Mouse (Mus musculus): Measurements from ENCODE around the gene Gm6034.
"Not testable (repeated sequence)": the region's sequence is repeated elsewhere in the genome, so short reads cannot be mapped to it uniquely, and the experiment has no call there.

Gene Gm6034

GRCm38 (mm10) chr17:36042610-36043169, at the start of gene Gm6034, which contains the start of gene H2-T22:
TSS of gene Gm6034 (plus strand) at chr17:36042961.
TSS of gene H2-T22 (minus strand) at chr17:36042747.
- DNase-seq (ENCODE audit: low read depth, low spot score): peak; percentile 97

- DNase-seq (ENCODE audit: low read depth, low spot score): peak; percentile 93
Measured at GRCm38 (mm10) chr17:35993675-35994074, 49.1 kb upstream of the Gm6034 start.

GRCm38 (mm10) chr17:35994175-35994878, 48.4 kb upstream of the Gm6034 start:
- peak; percentile 97 for DNase-seq (ENCODE audit: low read depth, low spot score)

GRCm38 (mm10) chr17:35994879-35995240, 47.9 kb upstream of the Gm6034 start:
- DNase-seq (ENCODE audit: low read depth, low spot score): peak; percentile 35

GRCm38 (mm10) chr17:35996949-35997348, 45.8 kb upstream of the Gm6034 start:
- peak; percentile 98 for DNase-seq (ENCODE audit: low read depth, low spot score)

- DNase-seq (ENCODE audit: low read depth, low spot score): peak; percentile 37
Measured at GRCm38 (mm10) chr17:35997713-35998510, 44.8 kb upstream of the Gm6034 start.

- no peak for DNase-seq (ENCODE audit: low read depth, low spot score)
Measured at GRCm38 (mm10) chr17:35998545-35999305, 44.0 kb upstream of the Gm6034 start.

- DNase-seq (ENCODE audit: low read depth, low spot score): no peak
Measured at GRCm38 (mm10) chr17:35999356-35999755, 43.4 kb upstream of the Gm6034 start.

GRCm38 (mm10) chr17:36000349-36000748, 42.4 kb upstream of the Gm6034 start:
- DNase-seq (ENCODE audit: low read depth, low spot score): no peak

GRCm38 (mm10) chr17:36001121-36001897, 41.5 kb upstream of the Gm6034 start:
- no peak for DNase-seq (ENCODE audit: low read depth, low spot score)

- peak; percentile 88 for DNase-seq (ENCODE audit: low read depth, low spot score)
Measured at GRCm38 (mm10) chr17:36001966-36002365, 40.8 kb upstream of the Gm6034 start.

GRCm38 (mm10) chr17:36003331-36003730, 39.4 kb upstream of the Gm6034 start:
- DNase-seq (ENCODE audit: low read depth, low spot score): no peak

GRCm38 (mm10) chr17:36004409-36004808, 38.4 kb upstream of the Gm6034 start:
- not testable (repeated sequence) for DNase-seq (ENCODE audit: low read depth, low spot score)

GRCm38 (mm10) chr17:36014977-36015376, 27.8 kb upstream of the Gm6034 start:
- DNase-seq (ENCODE audit: low read depth, low spot score): no peak

- DNase-seq (ENCODE audit: low read depth, low spot score): no peak
Measured at GRCm38 (mm10) chr17:36017046-36017445, 25.7 kb upstream of the Gm6034 start.

- no peak for DNase-seq (ENCODE audit: low read depth, low spot score)
Measured at GRCm38 (mm10) chr17:36018979-36019378, 23.8 kb upstream of the Gm6034 start.

- DNase-seq (ENCODE audit: low read depth, low spot score): no peak
Measured at GRCm38 (mm10) chr17:36019519-36019918, 23.2 kb upstream of the Gm6034 start.

- peak; percentile 50 for DNase-seq (ENCODE audit: low read depth, low spot score)
Measured at GRCm38 (mm10) chr17:36020191-36021073, 22.3 kb upstream of the Gm6034 start, which contains the start of gene H2-T24. TSS of gene H2-T24 (minus strand) at chr17:36020560.

GRCm38 (mm10) chr17:36021309-36021708, 21.5 kb upstream of the Gm6034 start:
- DNase-seq (ENCODE audit: low read depth, low spot score): no peak

GRCm38 (mm10) chr17:36022098-36022497, 20.7 kb upstream of the Gm6034 start:
- no peak for DNase-seq (ENCODE audit: low read depth, low spot score)
